Mouse (Mus musculus) lung, embryonic 15.5 days (tissue): ENCODE results near the gene Chrdl2. TPM values are rescaled to one million over a fixed set of nuclear protein-coding genes. Genes with fewer than 3 reads are reported as not detected.
"Not testable (repeated sequence)": the region's sequence is repeated elsewhere in the genome, so short reads cannot be mapped to it uniquely, and the experiment has no call there.

Source experiments
- ATAC-seq: fragments of 200-750 bp; cut with Nextera tagmentation; 2 replicates; pipeline ENCODE4 v1.8.0; 2017; ENCODE audit warnings: moderate number of reproducible peaks, borderline replicate concordance; ENCODE audit not compliant: low FRiP score, low TSS enrichment; ENCODE audit errors: extremely low read depth
- H3K27ac ChIP-seq: fragments of 300-500 bp; sonication (generic); 2 replicates; pipeline ENCODE4 v1.5.1; 2015; ENCODE audit warnings: moderate library complexity, mild to moderate bottlenecking, inconsistent platforms
- H3K27me3 ChIP-seq: fragments of 300-500 bp; sonication (generic); 2 replicates; pipeline ENCODE4 v1.6.1; 2015; ENCODE audit warnings: inconsistent platforms
- H3K36me3 ChIP-seq: fragments of 300-500 bp; sonication (generic); 2 replicates; pipeline ENCODE4 v1.6.1; 2015; ENCODE audit warnings: inconsistent platforms
- H3K4me1 ChIP-seq: fragments of 300-500 bp; sonication (generic); 2 replicates; pipeline ENCODE4 v1.6.1; 2015; ENCODE audit warnings: inconsistent platforms
- H3K4me2 ChIP-seq: fragments of 300-500 bp; sonication (generic); 2 replicates; pipeline ENCODE4 v1.6.1; 2015; ENCODE audit warnings: inconsistent platforms, mild to moderate bottlenecking, moderate library complexity
- H3K4me3 ChIP-seq: fragments of 300-500 bp; sonication (generic); 2 replicates; pipeline ENCODE4 v1.5.1; 2015; ENCODE audit warnings: mild to moderate bottlenecking, inconsistent platforms
- H3K9ac ChIP-seq: fragments of 300-500 bp; sonication (generic); 2 replicates; pipeline ENCODE4 v1.6.1; 2015; ENCODE audit warnings: inconsistent platforms
- H3K9me3 ChIP-seq: fragments of 300-500 bp; sonication (generic); 2 replicates; pipeline ENCODE4 v1.6.1; 2016; ENCODE audit warnings: inconsistent platforms
- WGBS: fragments of 180-500 bp; shearing (Covaris S2); methylation state at CpG from one replicate; pipeline ENCODE4 v1.1.7; 2015; 5-methylcytosine and 5-hydroxymethylcytosine counted together
- polyA plus RNA-seq: library from polyadenylated mRNA; unstranded; fragments of >200 nt; fragmentation: Nextera tagmentation; extraction: Ambion mirVana; gene quantifications from 2 replicates; pipeline ENCODE4 v1.2.1, GENCODE M21; 2015

Chrdl2 gene
- polyA plus RNA-seq, 1 experiment from 2014 or later = not detected

DNA sequence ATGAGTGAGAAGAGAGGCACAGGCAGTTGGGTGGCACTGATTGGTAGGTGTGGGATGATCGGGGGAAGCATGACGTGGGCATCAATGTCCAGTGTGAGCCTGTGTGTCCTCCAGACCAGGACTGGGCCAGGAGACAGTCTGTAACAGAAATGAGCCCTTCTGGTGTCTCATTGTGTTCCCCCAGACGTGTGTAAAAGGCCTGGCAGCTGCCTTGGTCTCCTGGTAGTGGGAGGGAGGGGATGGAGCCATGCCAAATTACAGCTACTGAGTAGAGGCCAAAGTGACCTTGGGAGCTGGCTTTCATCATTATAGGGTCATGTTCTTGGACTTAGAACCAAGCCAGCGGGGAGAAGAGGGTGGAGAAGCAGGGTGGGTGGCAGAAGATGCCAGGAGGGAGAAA, 45.9 kb downstream of the Chrdl2 start:
- 71% methylated on average over 4 of the region's 4 CpGs for WGBS
- Histone ChIP-seq H3K36me3 (no peaks in the 10 kb centered on the region), H3K4me1 (no peaks in the 10 kb centered on the region), H3K27ac (no peak overlapping the region), H3K9me3 (no peaks in the 10 kb centered on the region), H3K27me3 (no peaks in the 10 kb centered on the region), H3K4me2 (no peak overlapping the region), H3K4me3 (no peak overlapping the region), H3K9ac (no peak overlapping the region)
- no peak for ATAC-seq

GRCm38 (mm10) chr7:100052991-100053390, 47.0 kb downstream of the Chrdl2 start:
- H3K36me3 ChIP-seq, H3K4me1 ChIP-seq, H3K27ac ChIP-seq, H3K4me3 ChIP-seq, H3K27me3 ChIP-seq, H3K9me3 ChIP-seq, ATAC-seq, H3K9ac ChIP-seq, H3K4me2 ChIP-seq: not testable (repeated sequence)
- WGBS = 73% methylated on average over 2 of the region's 2 CpGs

DNA sequence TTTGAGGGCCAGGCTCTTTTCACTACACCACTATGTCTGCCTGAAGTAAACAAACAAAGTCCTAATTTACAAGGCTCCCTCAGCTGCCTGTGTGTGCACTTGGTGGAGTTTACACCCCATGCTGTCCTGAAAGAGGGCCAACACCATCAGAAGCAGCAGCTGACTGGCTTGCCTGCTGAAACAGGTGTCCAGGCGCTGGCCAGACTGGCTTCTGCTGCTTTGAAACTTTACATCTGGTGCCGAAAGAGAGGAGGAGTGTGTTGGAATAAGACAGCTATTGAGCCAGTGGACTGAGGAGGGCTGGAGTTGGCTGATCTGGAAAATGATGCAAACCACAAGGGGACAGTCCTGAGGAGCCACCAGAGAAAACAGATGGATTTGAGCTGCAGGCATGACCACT, 68.0 kb downstream of the Chrdl2 start:
- Histone ChIP-seq H3K4me1 (0 out of 2 replicates have a peak, but pooled peaks cover 7% of the 10 kb centered on the region), H3K27ac (no peak overlapping the region), H3K4me3 (no peak overlapping the region), H3K9ac (no peak overlapping the region), H3K9me3 (no peaks in the 10 kb centered on the region), H3K4me2 (no peak overlapping the region), H3K27me3 (no peaks in the 10 kb centered on the region), H3K36me3 (no peaks in the 10 kb centered on the region)
- WGBS = 57% methylated on average over 2 of the region's 2 CpGs
- peak; percentile 52; the same call in 1 of the 2 replicates for ATAC-seq

DNA sequence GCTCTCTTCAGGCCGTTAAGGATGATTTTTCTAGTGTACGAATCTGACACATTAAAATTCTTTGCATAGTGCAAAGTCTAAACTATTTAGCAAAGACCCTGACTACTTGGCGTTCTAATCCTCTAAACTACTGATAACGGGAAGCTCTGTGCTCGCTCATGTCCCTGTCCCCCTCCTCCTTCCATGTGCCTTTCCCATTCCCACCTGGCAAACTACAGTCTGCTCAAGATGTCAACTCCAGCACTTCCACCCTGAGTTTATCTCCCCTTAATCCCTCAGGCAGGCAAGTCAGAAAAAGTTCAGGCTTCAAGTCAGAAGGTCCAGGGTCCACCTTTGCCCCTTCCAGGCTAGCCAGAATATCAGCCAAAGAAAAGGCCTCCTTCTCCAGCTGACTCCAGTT, 70.3 kb downstream of the Chrdl2 start:
- H3K27me3 ChIP-seq = no peaks in the 10 kb centered on the region
- 0 out of 2 replicates have a peak, but pooled peaks cover 7% of the 10 kb centered on the region for H3K4me1 ChIP-seq
- no peak overlapping the region for H3K27ac ChIP-seq
- no peaks in the 10 kb centered on the region for H3K9me3 ChIP-seq
- no peak overlapping the region for H3K4me2 ChIP-seq
- H3K4me3 ChIP-seq = no peak overlapping the region
- H3K36me3 ChIP-seq = no peaks in the 10 kb centered on the region
- H3K9ac ChIP-seq = no peak overlapping the region
- no peak for ATAC-seq
- WGBS = 42% methylated on average over 5 of the region's 5 CpGs

DNA sequence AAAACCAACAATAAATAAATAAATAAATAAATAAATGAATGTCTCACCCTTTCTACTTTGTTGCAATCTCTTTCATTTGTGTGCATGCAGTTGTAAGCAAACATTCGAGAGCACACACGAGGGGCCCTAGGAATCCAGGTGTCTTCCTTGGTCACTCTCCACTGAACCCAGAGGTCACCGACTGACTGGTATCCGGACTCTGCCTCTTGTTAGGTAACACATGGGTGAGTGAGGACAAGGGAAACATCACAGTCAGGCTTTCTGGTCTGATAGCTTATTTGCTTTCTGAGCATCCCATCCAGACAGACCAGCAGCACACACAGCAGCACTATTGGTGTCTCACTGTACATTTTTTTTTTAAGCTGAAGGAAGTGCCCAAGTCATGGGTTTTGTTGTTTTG, 71.1 kb downstream of the Chrdl2 start:
- Histone ChIP-seq H3K4me1 (0 out of 2 replicates have a peak, but pooled peaks cover 7% of the 10 kb centered on the region), H3K4me3 (no peak overlapping the region), H3K27ac (no peak overlapping the region), H3K9me3 (no peaks in the 10 kb centered on the region), H3K4me2 (no peak overlapping the region), H3K36me3 (peaks cover under 1% of the 10 kb centered on the region; the same call in 1 of the 2 replicates), H3K27me3 (no peaks in the 10 kb centered on the region), H3K9ac (no peak overlapping the region)
- ATAC-seq = no peak
- WGBS = 81% methylated on average over 4 of the region's 4 CpGs

DNA sequence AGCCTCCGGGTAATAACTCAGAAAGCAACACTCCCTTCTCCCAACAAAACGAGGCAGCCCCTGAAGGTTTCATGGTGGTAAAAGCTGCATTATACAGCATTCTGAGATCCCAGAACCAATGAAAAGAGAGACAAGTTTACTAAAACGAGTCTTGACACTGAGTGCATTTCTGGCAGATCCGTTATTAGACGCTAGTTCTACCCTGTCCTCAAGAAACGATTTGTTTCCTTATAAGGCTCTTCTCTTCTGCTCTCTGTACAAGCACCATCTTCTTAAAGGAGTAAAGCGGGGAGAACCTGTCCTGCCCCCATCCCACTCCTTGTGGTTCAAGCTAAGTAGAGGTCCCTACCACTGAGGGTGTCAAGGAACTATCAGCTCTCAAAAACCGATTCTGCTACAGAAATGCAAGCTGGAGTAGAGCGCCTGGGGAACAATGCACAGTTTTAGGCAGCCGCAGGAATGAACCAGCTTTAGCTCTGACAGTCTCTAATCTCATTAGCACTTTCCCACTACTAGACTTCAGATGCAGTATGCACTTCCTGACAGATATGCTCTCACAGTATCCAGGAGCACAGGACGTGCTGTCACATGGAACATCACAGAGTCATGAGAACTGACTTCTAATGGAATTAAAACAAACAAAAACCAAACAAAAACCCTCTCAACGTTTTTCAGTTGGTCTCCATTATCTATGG, 74.3 kb downstream of the Chrdl2 start:
- 62% methylated on average over 12 of the region's 12 CpGs for WGBS
- no peak for ATAC-seq
- no peak overlapping the region for H3K4me2 ChIP-seq

DNA sequence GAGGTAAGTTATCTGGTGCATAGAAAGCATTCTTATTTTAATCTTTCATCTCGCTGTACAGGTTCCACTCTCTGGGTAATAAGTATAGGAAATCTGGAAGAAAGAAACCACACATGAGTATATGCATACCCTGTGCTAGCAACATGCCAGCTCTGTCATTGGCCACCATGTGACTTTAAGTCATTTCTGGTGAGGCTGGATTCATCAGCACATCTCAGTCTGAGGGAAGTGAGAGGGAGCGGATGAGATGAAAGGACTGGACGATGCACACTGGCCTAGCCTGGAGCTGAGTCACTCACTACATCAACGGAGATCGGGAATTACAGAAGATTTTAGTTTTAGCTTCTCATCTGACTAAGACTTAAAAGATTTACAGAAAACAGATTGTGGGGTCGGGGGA, 76.9 kb downstream of the Chrdl2 start:
- Histone ChIP-seq H3K4me2 (no peak overlapping the region), H3K9me3 (no peaks in the 10 kb centered on the region), H3K27ac (no peak overlapping the region), H3K4me1 (no peaks in the 10 kb centered on the region), H3K36me3 (peaks cover 47% of the 10 kb centered on the region), H3K4me3 (no peak overlapping the region), H3K9ac (no peak overlapping the region), H3K27me3 (no peaks in the 10 kb centered on the region)
- 92% methylated on average over 6 of the region's 6 CpGs for WGBS
- no peak for ATAC-seq

More for the DNA sequence above, 74.3 kb downstream of the Chrdl2 start:
- no peak overlapping the region for H3K27ac ChIP-seq
- no peak overlapping the region for H3K4me3 ChIP-seq
- no peaks in the 10 kb centered on the region for H3K27me3 ChIP-seq
- no peaks in the 10 kb centered on the region for H3K9me3 ChIP-seq
- peaks cover 24% of the 10 kb centered on the region for H3K36me3 ChIP-seq
- H3K9ac ChIP-seq = no peak overlapping the region
- no peaks in the 10 kb centered on the region for H3K4me1 ChIP-seq

DNA sequence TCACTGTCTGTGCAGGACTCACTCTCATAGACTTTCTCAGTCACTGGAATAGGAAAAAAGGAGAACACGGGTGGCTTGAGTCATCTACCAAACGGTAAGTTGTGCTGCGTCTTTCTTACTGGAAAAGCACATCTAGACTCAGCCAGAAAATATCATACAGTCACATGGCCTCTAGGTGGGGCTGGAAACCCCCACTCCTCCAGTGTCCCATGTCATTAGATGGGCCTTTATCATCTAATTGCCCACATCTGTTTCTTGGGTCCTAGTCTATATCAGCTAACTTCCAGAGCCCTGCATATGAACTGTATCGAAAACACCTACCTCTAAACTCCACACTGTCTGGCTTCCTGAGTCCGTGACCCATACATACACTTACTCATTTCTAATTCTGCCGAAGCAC, 77.8 kb downstream of the Chrdl2 start:
- Histone ChIP-seq H3K4me2 (no peak overlapping the region), H3K27me3 (no peaks in the 10 kb centered on the region), H3K4me1 (no peaks in the 10 kb centered on the region), H3K4me3 (no peak overlapping the region), H3K36me3 (peaks cover 53% of the 10 kb centered on the region), H3K9ac (no peak overlapping the region), H3K27ac (no peak overlapping the region), H3K9me3 (no peaks in the 10 kb centered on the region)
- 85% methylated on average over 6 of the region's 6 CpGs for WGBS
- ATAC-seq = no peak

Other genes with a start within 250 kb of the Chrdl2 start
- gene Olfr521, start 242.7 kb upstream of the Chrdl2 start, polyA plus RNA-seq = not detected in 2 replicates
- gene Neu3, start 177.8 kb upstream of the Chrdl2 start, polyA plus RNA-seq = 5.0 and 5.3 TPM in 2 replicates
- 0.26 and 0.36 TPM in 2 replicates for gene Xrra1, start 147.1 kb upstream of the Chrdl2 start, polyA plus RNA-seq
- gene Spcs2, start 142.7 kb upstream of the Chrdl2 start, polyA plus RNA-seq = 400 and 403 TPM in 2 replicates
- gene Rnf169, start 25.7 kb upstream of the Chrdl2 start, polyA plus RNA-seq = 5.6 and 5.9 TPM in 2 replicates
- gene Pold3, start 115.4 kb downstream of the Chrdl2 start, polyA plus RNA-seq = 61.1 and 62.2 TPM in 2 replicates
- gene Lipt2, start 153.1 kb downstream of the Chrdl2 start, polyA plus RNA-seq = 20.1 and 22.1 TPM in 2 replicates
- gene Kcne3, start 170.3 kb downstream of the Chrdl2 start, polyA plus RNA-seq = 1.5 TPM in 2 replicates
- 2.2 and 2.4 TPM in 2 replicates for gene Pgm2l1, start 221.2 kb downstream of the Chrdl2 start, polyA plus RNA-seq